Mouse (Mus musculus) stomach, postnatal 0 days (tissue): ENCODE measurements around the gene Nsun6. TPM values are rescaled to one million over a fixed set of nuclear protein-coding genes. Genes with fewer than 3 reads are reported as not detected.

Source experiments
- ATAC-seq: fragments of 200-750 bp; cut with Nextera tagmentation; 2 replicates; pipeline ENCODE4 v1.8.0; 2017; ENCODE audit not compliant: low FRiP score, low TSS enrichment
- DNase-seq: peaks from one replicate; pipeline ENCODE4 v3.0.0-alpha.2; 2016; ENCODE audit warnings: low spot score
- H3K27ac ChIP-seq: fragments of 300-500 bp; sonication (generic); replicated peaks from 2 replicates; pipeline ENCODE4 v1.5.1; 2014; ENCODE audit warnings: mild to moderate bottlenecking, control low read depth
- H3K27me3 ChIP-seq: fragments of 300-500 bp; sonication (generic); 2 replicates; pipeline ENCODE4 v1.6.1; 2014; ENCODE audit warnings: low read length; ENCODE audit not compliant: control insufficient read depth, insufficient read depth
- H3K36me3 ChIP-seq: fragments of 300-500 bp; sonication (generic); 2 replicates; pipeline ENCODE4 v1.6.1; 2014; ENCODE audit warnings: low read length, mixed read lengths; ENCODE audit not compliant: control insufficient read depth, insufficient read depth
- H3K4me1 ChIP-seq: fragments of 300-500 bp; sonication (generic); replicated peaks from 2 replicates; pipeline ENCODE4 v1.6.1; 2014; ENCODE audit warnings: antibody characterized with exemption; ENCODE audit not compliant: control insufficient read depth, insufficient read depth
- H3K4me2 ChIP-seq: fragments of 300-500 bp; sonication (generic); replicated peaks from 2 replicates; pipeline ENCODE4 v1.6.1; 2014; ENCODE audit warnings: low read depth, mild to moderate bottlenecking, control low read depth, moderate library complexity
- H3K4me3 ChIP-seq: fragments of 300-500 bp; sonication (generic); 2 replicates; pipeline ENCODE4 v1.5.1; 2014; ENCODE audit warnings: low read depth, low read length, control low read depth
- H3K9ac ChIP-seq: fragments of 300-500 bp; sonication (generic); 2 replicates; pipeline ENCODE4 v1.6.1; 2014; ENCODE audit warnings: mild to moderate bottlenecking, low read length, control low read depth, mixed read lengths
- H3K9me3 ChIP-seq: fragments of 300-500 bp; sonication (generic); 2 replicates; pipeline ENCODE4 v1.6.1; 2016; ENCODE audit warnings: low read length; ENCODE audit not compliant: control insufficient read depth
- CTCF ChIP-seq: IDR thresholded peaks from 2 replicates; pipeline ENCODE4 v1.5.1; 2016; ENCODE audit warnings: antibody characterized with exemption, low read depth, mild to moderate bottlenecking, moderate library complexity
- EP300 ChIP-seq: optimal IDR thresholded peaks from 2 replicates; pipeline ENCODE3; 2016; ENCODE audit warnings: antibody characterized with exemption
- WGBS: fragments of 180-500 bp; shearing (Covaris S2); extraction: QIAGEN DNeasy Blood & Tissue Kit; methylation state at CpG from one replicate; pipeline ENCODE4 v1.1.7; 2014; 5-methylcytosine and 5-hydroxymethylcytosine counted together
- polyA plus RNA-seq: library from polyadenylated mRNA; unstranded; fragments of >200 nt; fragmentation: Nextera tagmentation; extraction: Ambion mirVana; gene quantifications from 2 replicates; pipeline ENCODE4 v1.2.1, GENCODE M21; 2015

Gene Nsun6
- 8.1 and 9.5 TPM in 2 replicates for polyA plus RNA-seq

DNA sequence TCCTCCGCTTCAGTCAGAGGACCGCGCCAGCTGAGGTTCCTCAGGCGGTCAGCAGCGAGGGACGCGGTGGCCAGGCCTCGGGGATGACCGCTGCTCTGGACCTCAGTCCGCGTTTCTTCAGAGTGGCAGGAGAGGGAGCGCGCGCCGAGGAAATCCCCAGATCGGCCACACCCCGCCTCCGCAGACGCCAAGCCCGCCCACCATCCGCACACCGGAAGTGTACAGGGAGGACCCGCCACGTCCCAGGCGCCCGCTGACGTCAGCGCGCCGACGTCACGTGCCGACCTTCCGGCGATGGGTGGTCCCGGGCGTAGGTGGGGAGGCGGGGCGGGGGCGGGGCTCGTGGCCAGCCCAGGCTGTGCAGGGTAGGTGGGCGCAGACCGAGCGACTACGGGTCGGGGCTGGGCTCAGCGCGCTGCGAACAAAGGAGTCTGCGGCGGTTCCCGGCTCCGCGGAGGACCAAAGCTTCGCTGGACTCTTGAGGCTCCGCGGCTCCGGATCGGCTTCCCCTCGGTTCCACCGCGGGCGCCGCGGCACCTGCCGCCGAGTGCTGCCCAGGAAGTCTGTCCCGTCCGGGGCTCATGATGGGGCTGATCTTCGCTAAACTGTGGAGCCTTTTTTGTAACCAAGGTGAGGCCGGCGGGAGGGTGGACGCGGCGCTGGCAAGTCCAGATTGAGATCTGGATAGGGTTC is at the start of gene Nsun6:
Gene Nsun6, minus strand, starts transcription at position 125 of the 693 bp plus-strand sequence.
- Histone ChIP-seq H3K4me3 (peak within 1 kb of the TSS; percentile 82), H3K27me3 (no peaks in the 10 kb centered on the region), H3K4me1 (no peaks in the 10 kb centered on the region), H3K9me3 (no peaks in the 10 kb centered on the region), H3K27ac (peak within 1 kb of the TSS; percentile 97), H3K36me3 (no peaks in the 10 kb centered on the region), H3K4me2 (peak within 1 kb of the TSS; percentile 74), H3K9ac (peak within 1 kb of the TSS; percentile 96)
- ATAC-seq (peak; percentile 98), DNase-seq (peak; percentile 99)
- TF ChIP-seq EP300 (no peak), CTCF (peak; percentile 70)
- WGBS, result under 1% methylated on average over 63 of the region's 75 CpGs

DNA sequence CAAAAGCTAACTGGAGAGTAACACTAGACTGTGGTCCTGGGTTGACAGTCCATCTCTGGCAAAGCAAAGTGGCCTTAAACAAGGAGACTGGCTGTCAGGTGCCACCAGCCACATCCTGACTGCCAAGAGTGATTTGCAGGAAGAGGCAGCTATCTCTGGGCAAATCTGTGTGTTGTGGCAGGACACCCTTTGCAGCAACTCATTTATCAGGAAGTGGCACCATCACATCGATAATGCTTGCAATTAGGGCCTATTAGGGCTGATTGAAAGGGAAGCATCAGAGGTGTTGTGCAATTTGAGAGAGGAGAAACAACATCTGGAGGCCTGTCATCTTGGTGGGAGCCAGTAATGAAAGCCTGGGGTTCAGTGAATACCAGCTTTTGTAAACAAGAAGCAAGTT is 49.5 kb upstream of the Nsun6 start:
- no peak for DNase-seq
- ATAC-seq, result no peak
- no peak overlapping the region for H3K4me2 ChIP-seq
- no peaks in the 10 kb centered on the region for H3K4me1 ChIP-seq
- H3K27me3 ChIP-seq, result no peaks in the 10 kb centered on the region
- H3K4me3 ChIP-seq, result no peak overlapping the region
- H3K27ac ChIP-seq, result no peak overlapping the region
- no peak for TF ChIP-seq CTCF
- no peak overlapping the region for H3K9ac ChIP-seq
- H3K36me3 ChIP-seq, result no peaks in the 10 kb centered on the region
- no peaks in the 10 kb centered on the region for H3K9me3 ChIP-seq
- WGBS, result 58% methylated on average over 1 of the region's 1 CpGs

DNA sequence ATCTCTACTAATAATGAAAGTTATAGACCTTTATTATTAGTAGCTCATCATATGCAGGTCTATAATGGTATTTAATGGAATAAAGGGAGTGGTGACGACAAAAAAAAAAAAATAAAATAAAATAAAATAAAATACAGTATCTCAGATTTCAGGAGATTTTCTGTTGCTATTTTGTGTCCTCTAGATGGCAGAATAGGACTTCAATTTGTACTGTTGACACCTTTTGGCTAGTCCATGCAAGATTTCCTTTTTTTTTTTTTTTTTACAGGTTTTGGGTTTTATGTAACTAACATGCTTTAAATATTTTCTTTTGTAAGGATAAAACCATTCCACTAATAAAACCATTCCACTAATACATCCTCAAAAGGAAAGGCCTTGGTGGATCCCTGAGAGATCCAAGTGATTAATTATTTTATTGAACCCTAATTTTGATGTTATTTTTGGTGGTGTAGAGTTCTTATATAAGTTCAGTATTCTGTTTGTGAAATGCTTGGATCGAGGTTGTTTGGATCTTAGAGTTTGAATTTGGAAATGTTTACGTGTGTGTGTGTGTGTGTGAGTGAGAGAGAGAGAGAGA is 41.7 kb upstream of the Nsun6 start:
- H3K9ac ChIP-seq, result no peak overlapping the region
- H3K4me1 ChIP-seq, result no peaks in the 10 kb centered on the region
- DNase-seq, result no peak
- WGBS, result 49% methylated on average over 3 of the region's 3 CpGs
- no peaks in the 10 kb centered on the region for H3K9me3 ChIP-seq
- no peak overlapping the region for H3K27ac ChIP-seq
- no peak overlapping the region for H3K4me2 ChIP-seq
- H3K4me3 ChIP-seq, result no peak overlapping the region
- ATAC-seq, result no peak
- no peaks in the 10 kb centered on the region for H3K27me3 ChIP-seq
- H3K36me3 ChIP-seq, result no peaks in the 10 kb centered on the region
- no peak for TF ChIP-seq EP300
- peak; percentile 69 for TF ChIP-seq CTCF

DNA sequence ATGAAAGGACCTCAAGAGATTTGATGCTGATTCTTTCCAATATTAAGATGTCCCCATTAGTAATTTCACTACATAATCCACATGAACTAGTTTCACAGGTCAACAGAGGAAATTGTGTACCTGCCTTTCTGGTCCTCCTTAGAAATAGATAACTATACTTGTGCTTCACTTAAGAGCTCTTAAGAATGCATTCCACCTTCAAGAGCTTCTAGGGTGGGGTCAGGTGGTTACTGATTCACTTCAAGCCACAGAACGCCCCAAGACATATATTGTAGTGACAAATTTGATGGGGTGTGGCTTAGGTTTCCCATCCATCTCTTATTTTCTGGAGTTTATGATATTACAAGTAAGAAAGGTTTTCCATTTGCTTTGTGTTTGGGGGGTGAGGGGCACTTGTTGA is 32.4 kb upstream of the Nsun6 start:
- Histone ChIP-seq H3K9ac (no peak overlapping the region), H3K9me3 (no peaks in the 10 kb centered on the region), H3K27ac (no peak overlapping the region), H3K4me2 (no peak overlapping the region), H3K4me1 (no peaks in the 10 kb centered on the region), H3K4me3 (no peak overlapping the region), H3K36me3 (no peaks in the 10 kb centered on the region), H3K27me3 (no peaks in the 10 kb centered on the region)
- TF ChIP-seq CTCF (no peak), EP300 (no peak)
- 66% methylated on average over 1 of the region's 1 CpGs for WGBS
- no peak for ATAC-seq
- DNase-seq, result no peak

DNA sequence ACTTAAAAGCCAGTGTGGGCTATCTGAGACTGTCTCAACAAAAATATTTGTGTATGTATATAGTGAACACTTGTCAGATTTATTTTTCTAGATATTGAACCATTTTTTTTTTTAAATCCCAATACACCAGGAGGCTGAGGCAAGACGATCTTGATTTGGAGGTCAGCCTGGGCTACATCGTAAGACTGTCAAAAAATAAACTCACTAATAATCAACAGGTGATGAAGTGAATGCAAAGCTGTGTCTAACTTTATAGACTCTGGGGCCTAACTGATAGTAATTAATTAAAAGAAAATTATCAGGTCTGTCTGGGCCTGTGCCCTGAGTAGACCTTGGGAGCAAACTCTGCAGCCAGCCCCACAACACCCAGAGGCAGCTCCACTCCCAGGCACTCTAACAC is 28.8 kb upstream of the Nsun6 start:
- TF ChIP-seq CTCF, result no peak
- no peak for TF ChIP-seq EP300
- no peak for DNase-seq
- Histone ChIP-seq H3K4me3 (no peak overlapping the region), H3K27me3 (no peaks in the 10 kb centered on the region), H3K36me3 (no peaks in the 10 kb centered on the region; the same call in 1 of the 2 replicates), H3K4me1 (no peaks in the 10 kb centered on the region), H3K4me2 (no peak overlapping the region), H3K9ac (no peak overlapping the region), H3K9me3 (no peaks in the 10 kb centered on the region), H3K27ac (no peak overlapping the region)
- no peak for ATAC-seq
- 92% methylated on average over 2 of the region's 2 CpGs for WGBS

DNA sequence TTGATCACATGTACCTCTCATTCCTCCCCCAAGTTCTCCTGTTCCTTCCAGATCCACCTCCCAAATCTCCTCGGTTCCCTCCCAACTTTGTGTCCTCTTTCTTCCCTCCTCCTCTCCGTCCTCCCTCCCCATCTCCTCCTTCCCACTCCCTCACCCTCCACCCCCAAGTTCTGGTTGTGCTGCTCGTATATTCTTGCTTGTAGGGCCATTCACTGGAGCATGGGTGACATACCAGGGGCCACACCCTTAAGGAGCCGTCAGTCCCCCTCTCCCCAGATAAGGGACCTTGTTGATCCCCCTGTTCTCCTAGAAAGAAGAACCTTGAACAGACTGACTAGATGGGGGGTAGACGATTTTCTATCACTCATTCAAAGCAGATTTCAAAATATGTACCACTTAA is 12.2 kb upstream of the Nsun6 start:
- TF ChIP-seq EP300 (no peak), CTCF (no peak)
- WGBS, result 73% methylated on average over 5 of the region's 5 CpGs
- Histone ChIP-seq H3K4me3 (no peak overlapping the region), H3K27ac (no peak overlapping the region), H3K9me3 (no peaks in the 10 kb centered on the region), H3K27me3 (no peaks in the 10 kb centered on the region), H3K9ac (no peak overlapping the region), H3K4me1 (no peaks in the 10 kb centered on the region; the same call in 1 of the 2 replicates), H3K36me3 (no peaks in the 10 kb centered on the region; the same call in 1 of the 2 replicates), H3K4me2 (no peak overlapping the region)
- DNase-seq (no peak), ATAC-seq (no peak)
